Mouse (Mus musculus): ENCODE measurements around the gene Cryba2. TPM values are rescaled to one million over a fixed set of nuclear protein-coding genes. Genes with fewer than 3 reads are reported as not detected.

Cryba2 gene
- polyA plus RNA-seq, 1 experiment, result 1.1 TPM

- no peaks in the 10 kb centered on the region for H3K36me3 ChIP-seq (ENCODE audit: control insufficient read depth, insufficient read depth, low read length)
- TF ChIP-seq CTCF (IDR thresholded peaks at IDR 0.05; ENCODE audit: extremely low read depth, insufficient read length, insufficient replicate concordance, low read depth, low read length) (no peak), POLR2A (IDR thresholded peaks at IDR 0.05; ENCODE audit: low read depth, low read length) (no peak)
- peaks cover 2% of the 10 kb centered on the region; the same call in 1 of the 2 replicates for H3K27me3 ChIP-seq (ENCODE audit: control insufficient read depth, insufficient read depth, low read length)
- no peak overlapping the region for H3K27ac ChIP-seq (ENCODE audit: insufficient read depth, low read depth, low read length)
- H3K4me1 ChIP-seq (ENCODE audit: control insufficient read depth, insufficient read depth, insufficient read length, low read length), result no peaks in the 10 kb centered on the region
- H3K4me3 ChIP-seq (ENCODE audit: low read depth, low read length), result no peak overlapping the region
- WGBS, result 58% methylated on average over 2 of the region's 2 CpGs
Measured at GRCm38 (mm10) chr1:74872218-74872617, 20.7 kb downstream of the Cryba2 start.

- Histone ChIP-seq H3K36me3 (ENCODE audit: control insufficient read depth, insufficient read depth, low read length) (no peaks in the 10 kb centered on the region), H3K27ac (ENCODE audit: insufficient read depth, low read depth, low read length) (no peak overlapping the region), H3K4me1 (ENCODE audit: control insufficient read depth, insufficient read depth, insufficient read length, low read length) (no peaks in the 10 kb centered on the region), H3K27me3 (ENCODE audit: control insufficient read depth, insufficient read depth, low read length) (peaks cover 34% of the 10 kb centered on the region), H3K4me3 (ENCODE audit: low read depth, low read length) (no peak overlapping the region)
- TF ChIP-seq CTCF (IDR thresholded peaks at IDR 0.05; ENCODE audit: extremely low read depth, insufficient read length, insufficient replicate concordance, low read depth, low read length) (no peak), POLR2A (IDR thresholded peaks at IDR 0.05; ENCODE audit: low read depth, low read length) (no peak)
Measured at GRCm38 (mm10) chr1:74861783-74862182, 31.2 kb downstream of the Cryba2 start.

GRCm38 (mm10) chr1:74859223-74859984 is 33.5 kb downstream of the Cryba2 start:
- H3K36me3 ChIP-seq (ENCODE audit: control insufficient read depth, insufficient read depth, low read length), result no peaks in the 10 kb centered on the region
- H3K27me3 ChIP-seq (ENCODE audit: control insufficient read depth, insufficient read depth, low read length), result peaks cover 55% of the 10 kb centered on the region
- H3K4me3 ChIP-seq (ENCODE audit: low read depth, low read length), result no peak overlapping the region
- peaks cover 11% of the 10 kb centered on the region for H3K4me1 ChIP-seq (ENCODE audit: control insufficient read depth, insufficient read depth, insufficient read length, low read length)
- no peak overlapping the region for H3K27ac ChIP-seq (ENCODE audit: insufficient read depth, low read depth, low read length)
- WGBS, result 36% methylated on average over 6 of the region's 6 CpGs
- TF ChIP-seq POLR2A (IDR thresholded peaks at IDR 0.05; ENCODE audit: low read depth, low read length), result no peak
- TF ChIP-seq CTCF (IDR thresholded peaks at IDR 0.05; ENCODE audit: extremely low read depth, insufficient read length, insufficient replicate concordance, low read depth, low read length), result no peak

- peaks cover 61% of the 10 kb centered on the region for H3K27me3 ChIP-seq (ENCODE audit: control insufficient read depth, insufficient read depth, low read length)
- H3K4me3 ChIP-seq (ENCODE audit: low read depth, low read length), result no peak overlapping the region
- no peak overlapping the region for H3K27ac ChIP-seq (ENCODE audit: insufficient read depth, low read depth, low read length)
- peaks cover 11% of the 10 kb centered on the region for H3K4me1 ChIP-seq (ENCODE audit: control insufficient read depth, insufficient read depth, insufficient read length, low read length)
- TF ChIP-seq POLR2A (IDR thresholded peaks at IDR 0.05; ENCODE audit: low read depth, low read length), result no peak
- no peak for TF ChIP-seq CTCF (IDR thresholded peaks at IDR 0.05; ENCODE audit: extremely low read depth, insufficient read length, insufficient replicate concordance, low read depth, low read length)
- 12% methylated on average over 16 of the region's 16 CpGs for WGBS
- H3K36me3 ChIP-seq (ENCODE audit: control insufficient read depth, insufficient read depth, low read length), result no peaks in the 10 kb centered on the region
Measured at GRCm38 (mm10) chr1:74858805-74859204, 34.1 kb downstream of the Cryba2 start.

GRCm38 (mm10) chr1:74858171-74858719 is 34.7 kb downstream of the Cryba2 start:
- H3K27ac ChIP-seq (ENCODE audit: insufficient read depth, low read depth, low read length), result no peak overlapping the region
- H3K4me1 ChIP-seq (ENCODE audit: control insufficient read depth, insufficient read depth, insufficient read length, low read length), result peaks cover 11% of the 10 kb centered on the region
- H3K27me3 ChIP-seq (ENCODE audit: control insufficient read depth, insufficient read depth, low read length), result peaks cover 65% of the 10 kb centered on the region
- no peak for TF ChIP-seq CTCF (IDR thresholded peaks at IDR 0.05; ENCODE audit: extremely low read depth, insufficient read length, insufficient replicate concordance, low read depth, low read length)
- no peak for TF ChIP-seq POLR2A (IDR thresholded peaks at IDR 0.05; ENCODE audit: low read depth, low read length)
- no peaks in the 10 kb centered on the region for H3K36me3 ChIP-seq (ENCODE audit: control insufficient read depth, insufficient read depth, low read length)
- WGBS, result under 1% methylated on average over 29 of the region's 29 CpGs
- H3K4me3 ChIP-seq (ENCODE audit: low read depth, low read length), result no peak overlapping the region; the same call in 1 of the 2 replicates

- TF ChIP-seq POLR2A (IDR thresholded peaks at IDR 0.05; ENCODE audit: low read depth, low read length) (no peak), CTCF (IDR thresholded peaks at IDR 0.05; ENCODE audit: extremely low read depth, insufficient read length, insufficient replicate concordance, low read depth, low read length) (no peak)
- H3K4me1 ChIP-seq (ENCODE audit: control insufficient read depth, insufficient read depth, insufficient read length, low read length), result peaks cover 11% of the 10 kb centered on the region
- 12% methylated on average over 4 of the region's 4 CpGs for WGBS
- no peak overlapping the region for H3K4me3 ChIP-seq (ENCODE audit: low read depth, low read length)
- no peaks in the 10 kb centered on the region for H3K36me3 ChIP-seq (ENCODE audit: control insufficient read depth, insufficient read depth, low read length)
- peaks cover 71% of the 10 kb centered on the region for H3K27me3 ChIP-seq (ENCODE audit: control insufficient read depth, insufficient read depth, low read length)
- H3K27ac ChIP-seq (ENCODE audit: insufficient read depth, low read depth, low read length), result no peak overlapping the region
Measured at GRCm38 (mm10) chr1:74857677-74858076, 35.3 kb downstream of the Cryba2 start.

GRCm38 (mm10) chr1:74857201-74857600 is 35.7 kb downstream of the Cryba2 start:
- peaks cover 74% of the 10 kb centered on the region for H3K27me3 ChIP-seq (ENCODE audit: control insufficient read depth, insufficient read depth, low read length)

More at GRCm38 (mm10) chr1:74857201-74857600, 35.7 kb downstream of the Cryba2 start:
- TF ChIP-seq POLR2A (IDR thresholded peaks at IDR 0.05; ENCODE audit: low read depth, low read length) (no peak), CTCF (IDR thresholded peaks at IDR 0.05; ENCODE audit: extremely low read depth, insufficient read length, insufficient replicate concordance, low read depth, low read length) (no peak)
- peaks cover 11% of the 10 kb centered on the region for H3K4me1 ChIP-seq (ENCODE audit: control insufficient read depth, insufficient read depth, insufficient read length, low read length)
- no peak overlapping the region for H3K4me3 ChIP-seq (ENCODE audit: low read depth, low read length)
- H3K27ac ChIP-seq (ENCODE audit: insufficient read depth, low read depth, low read length), result no peak overlapping the region
- 10% methylated on average over 20 of the region's 20 CpGs for WGBS
- H3K36me3 ChIP-seq (ENCODE audit: control insufficient read depth, insufficient read depth, low read length), result no peaks in the 10 kb centered on the region

Measured in small intestine, adult 2 months (tissue).